In the genomic region with DNA sequence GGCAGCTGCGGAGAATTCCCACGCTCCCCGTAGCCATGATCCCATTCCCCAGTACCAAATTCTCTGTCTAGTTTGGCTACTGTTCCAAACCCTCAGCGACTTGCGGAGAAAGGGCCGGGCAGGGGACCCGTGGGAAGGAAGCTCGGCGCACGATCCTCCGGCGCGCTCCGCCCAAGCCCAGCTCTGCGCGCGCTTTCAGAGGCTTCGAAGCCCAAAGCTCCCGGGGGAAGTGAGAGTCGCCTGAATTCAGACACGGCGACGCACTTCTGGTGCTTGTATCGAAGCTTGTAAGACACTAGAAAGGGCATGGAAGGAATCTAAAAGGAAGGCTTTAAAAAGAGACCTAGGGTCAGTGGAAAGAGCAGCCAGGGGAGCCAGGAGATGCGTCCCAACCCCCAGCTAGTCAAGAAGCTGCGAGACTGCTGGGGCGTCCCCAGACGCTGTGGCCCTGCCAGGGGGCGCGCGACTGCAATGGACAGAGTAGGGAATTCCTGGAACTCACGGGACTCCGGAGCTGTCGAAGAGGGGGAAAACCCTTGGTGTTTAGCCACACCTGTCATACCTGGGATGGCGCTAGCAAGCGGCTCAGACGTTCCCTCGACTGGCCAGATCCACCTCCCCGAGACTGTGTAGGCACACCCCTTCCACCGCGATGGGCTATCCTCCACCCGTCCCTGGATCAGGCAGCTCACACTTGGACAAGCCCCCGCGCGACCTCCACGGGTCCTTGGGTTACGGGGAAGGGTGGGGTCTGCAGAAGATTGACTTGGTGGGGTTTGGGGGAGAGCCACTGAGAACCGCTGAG, we compare ENCODE assay signal across 8 mouse cellular contexts. TPM values are rescaled to one million over a fixed set of nuclear protein-coding genes. Genes with fewer than 3 reads are reported as not detected.
DNase-seq lines count a peak whose midpoint lies in the region; ATAC-seq lines count a peak whose summit lies in the region.

No protein-coding gene starts in this region.

- H3K27me3 ChIP-seq in hindbrain, embryonic 12.5 days, result peaks cover 63% of the 10 kb centered on the region
- peaks cover 42% of the 10 kb centered on the region for H3K27me3 ChIP-seq in limb, embryonic 11.5 days (ENCODE audit: control insufficient read depth, insufficient read depth, low read length)
- H3K27me3 ChIP-seq in midbrain, embryonic 13.5 days, result peaks cover 84% of the 10 kb centered on the region

- ATAC-seq in hindbrain, embryonic 12.5 days (ENCODE audit: low FRiP score), result peak; percentile 49
- ATAC-seq in limb, embryonic 11.5 days (ENCODE audit: insufficient number of reproducible peaks, low FRiP score, low TSS enrichment, low read depth), result peak; percentile 9; the same call in 1 of the 2 replicates
- ATAC-seq in midbrain, embryonic 13.5 days, result peak; percentile 54

- peak overlapping the region; percentile 78 for H3K4me2 ChIP-seq in hindbrain, embryonic 12.5 days (replicated peaks)
- peak overlapping the region; percentile 87 for H3K4me2 ChIP-seq in limb, embryonic 11.5 days (ENCODE audit: low read depth, severe bottlenecking)
- H3K4me2 ChIP-seq in midbrain, embryonic 13.5 days (replicated peaks), result peak overlapping the region; percentile 96

- peak overlapping the region; percentile 59 for H3K9ac ChIP-seq in hindbrain, embryonic 12.5 days
- H3K9ac ChIP-seq in limb, embryonic 11.5 days (ENCODE audit: low read length), result peak overlapping the region; percentile 34; the same call in 1 of the 2 replicates
- peak overlapping the region; percentile 63 for H3K9ac ChIP-seq in midbrain, embryonic 13.5 days (replicated peaks)

- peaks cover 38% of the 10 kb centered on the region for H3K4me1 ChIP-seq in hindbrain, embryonic 12.5 days
- peaks cover 28% of the 10 kb centered on the region for H3K4me1 ChIP-seq in limb, embryonic 11.5 days (ENCODE audit: control insufficient read depth, insufficient read depth, low read length)
- H3K4me1 ChIP-seq in midbrain, embryonic 13.5 days (replicated peaks), result peaks cover 51% of the 10 kb centered on the region

- H3K9me3 ChIP-seq in hindbrain, embryonic 12.5 days (replicated peaks), result no peaks in the 10 kb centered on the region
- no peaks in the 10 kb centered on the region for H3K9me3 ChIP-seq in limb, embryonic 11.5 days (ENCODE audit: control insufficient read depth, low read length)
- H3K9me3 ChIP-seq in midbrain, embryonic 13.5 days, result no peaks in the 10 kb centered on the region

- H3K27ac ChIP-seq in hindbrain, embryonic 12.5 days, result no peak overlapping the region
- no peak overlapping the region for H3K27ac ChIP-seq in limb, embryonic 11.5 days (replicated peaks; ENCODE audit: low read depth, low read length)
- no peak overlapping the region for H3K27ac ChIP-seq in midbrain, embryonic 13.5 days

- peak; percentile 26 for DNase-seq in right cerebral cortex, adult 18-20 months
- DNase-seq in right cerebral cortex, postnatal 36 days (ENCODE audit: low spot score in 2 of 2), result no peak
- DNase-seq in fibroblast of lung, adult 2 months (ENCODE audit: low read depth), result peak; percentile 15
- peak; percentile 68 for DNase-seq in limb, embryonic 11.5 days (ENCODE audit: low spot score)
- DNase-seq in yolk sac, embryonic 10.5 days (ENCODE audit: low spot score), result peak; percentile 70
- no peak for DNase-seq in urinary bladder, postnatal 25 days (ENCODE audit: low spot score)

- H3K36me3 ChIP-seq in hindbrain, embryonic 12.5 days, result no peaks in the 10 kb centered on the region
- no peaks in the 10 kb centered on the region for H3K36me3 ChIP-seq in limb, embryonic 11.5 days (ENCODE audit: control insufficient read depth, insufficient read depth, low read length)
- no peaks in the 10 kb centered on the region for H3K36me3 ChIP-seq in midbrain, embryonic 13.5 days

- peak overlapping the region; percentile 51 for H3K4me3 ChIP-seq in hindbrain, embryonic 12.5 days
- peak overlapping the region; percentile 40 for H3K4me3 ChIP-seq in limb, embryonic 11.5 days (ENCODE audit: low read depth, low read length)
- peak overlapping the region; percentile 57 for H3K4me3 ChIP-seq in midbrain, embryonic 13.5 days (replicated peaks)

- under 1% methylated on average over 48 of the region's 48 CpGs for WGBS in hindbrain, embryonic 12.5 days
- WGBS in limb, embryonic 11.5 days, result under 1% methylated on average over 48 of the region's 48 CpGs
- WGBS in midbrain, embryonic 13.5 days, result under 1% methylated on average over 48 of the region's 48 CpGs

RNA-seq across cellular contexts. Expression of a gene that starts 2.8 kb away (rescaled TPM):
- polyA plus RNA-seq in hindbrain, embryonic 12.5 days (2016; fragmentation: Nextera tagmentation; extraction: Ambion mirVana), result 5.3 and 5.5 TPM in 2 replicates
- polyA plus RNA-seq in limb, embryonic 11.5 days (2014; fragmentation: Nextera tagmentation; extraction: Ambion mirVana), result 1.8 and 2.2 TPM in 2 replicates
- polyA plus RNA-seq in midbrain, embryonic 13.5 days (2015; fragmentation: Nextera tagmentation; extraction: Ambion mirVana), result 1.1 and 1.2 TPM in 2 replicates

Comparison
In these comparisons a context has a peak if more than half of its experiments do, and no peak if none do; other contexts are left out.
1. DNase-seq: peak in right cerebral cortex, adult 18-20 months (single experiment), fibroblast of lung, adult 2 months (single experiment), limb, embryonic 11.5 days (single experiment) and yolk sac, embryonic 10.5 days (single experiment); none in right cerebral cortex, postnatal 36 days (0 of 2) and urinary bladder, postnatal 25 days (single experiment).
2. Peak in every context shown above with its lines, with median percentiles within 50 percentile points of each other: ATAC-seq, H3K4me2 ChIP-seq, H3K4me3 ChIP-seq and H3K9ac ChIP-seq.